Mouse (Mus musculus): ENCODE data around the gene Vasn.
"Not testable (repeated sequence)": the region's sequence is repeated elsewhere in the genome, so short reads cannot be mapped to it uniquely, and the experiment has no call there.

Gene Vasn

DNA sequence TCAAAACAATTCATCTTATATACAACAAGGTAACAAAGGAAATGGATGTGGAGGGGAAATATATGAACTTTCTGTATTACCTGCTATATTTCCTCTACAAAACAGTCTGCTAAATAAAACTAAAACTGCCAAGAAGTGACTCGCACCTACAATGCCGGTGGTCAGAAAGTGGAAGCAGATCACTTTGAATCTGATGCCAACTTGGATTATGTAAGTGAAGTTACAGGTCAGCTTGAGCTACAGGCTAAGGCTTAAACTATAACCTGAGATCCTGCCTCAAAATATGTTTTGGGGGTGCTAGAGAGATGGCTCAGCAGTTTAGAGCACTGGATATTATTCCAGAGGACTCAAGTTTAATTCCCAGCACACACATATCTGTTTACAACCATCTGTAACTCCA is 26.0 kb downstream of the Vasn start:
- DNase-seq (ENCODE audit: low spot score in 2 of 2) = no peak

DNA sequence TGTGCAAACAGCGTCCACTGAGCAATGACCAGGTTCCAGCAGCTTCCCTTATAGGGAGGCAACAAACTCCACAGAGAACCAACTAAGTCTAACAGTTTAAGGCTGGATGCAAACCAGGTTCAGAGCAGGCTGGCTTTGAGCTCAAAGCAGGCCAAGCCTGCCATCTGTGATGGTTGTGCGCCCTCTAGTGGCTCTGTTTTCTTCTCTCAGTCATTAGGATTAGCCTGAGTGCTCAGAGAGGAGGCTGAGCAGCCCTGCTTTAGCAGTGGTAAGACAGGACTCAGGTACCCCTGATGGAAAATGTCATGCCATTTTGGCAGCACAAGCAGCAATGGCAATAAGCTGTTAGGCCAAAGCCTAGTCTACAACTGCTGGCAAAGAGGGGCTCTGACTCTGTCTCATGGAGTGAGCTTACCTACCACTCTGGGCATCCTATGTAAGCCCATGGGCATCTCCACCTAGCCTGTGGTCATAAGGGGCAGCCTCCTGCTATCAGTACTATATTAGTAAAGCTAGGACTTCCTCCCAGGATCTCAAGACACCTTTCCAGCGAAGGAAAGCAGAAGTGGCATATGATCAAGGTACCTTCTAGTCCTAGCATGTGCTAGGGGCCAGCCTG is 27.6 kb downstream of the Vasn start:
- DNase-seq (ENCODE audit: low spot score in 2 of 2) = peak; percentile 68 to 83

DNA sequence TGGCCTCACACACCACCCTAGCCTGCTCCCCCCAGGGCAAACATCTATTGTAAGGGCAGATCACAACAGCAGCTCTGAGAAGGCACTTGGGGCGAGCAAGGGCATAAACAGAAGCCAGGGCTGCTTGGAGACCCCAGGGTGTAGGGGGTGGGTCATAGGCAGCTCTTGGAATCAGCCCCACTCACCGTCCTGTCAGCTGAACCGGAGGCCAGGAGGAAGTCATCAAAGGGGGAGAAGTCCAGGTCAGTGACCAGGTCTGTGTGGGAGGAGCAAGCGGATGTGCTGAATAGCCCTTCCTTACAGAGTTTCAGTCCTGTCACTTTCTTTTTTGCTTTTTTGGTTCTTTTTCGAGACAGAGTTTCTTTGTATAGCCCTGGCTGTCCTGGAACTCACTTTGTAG is 30.6 kb downstream of the Vasn start:
- DNase-seq (ENCODE audit: low spot score in 2 of 2) = no peak

DNA sequence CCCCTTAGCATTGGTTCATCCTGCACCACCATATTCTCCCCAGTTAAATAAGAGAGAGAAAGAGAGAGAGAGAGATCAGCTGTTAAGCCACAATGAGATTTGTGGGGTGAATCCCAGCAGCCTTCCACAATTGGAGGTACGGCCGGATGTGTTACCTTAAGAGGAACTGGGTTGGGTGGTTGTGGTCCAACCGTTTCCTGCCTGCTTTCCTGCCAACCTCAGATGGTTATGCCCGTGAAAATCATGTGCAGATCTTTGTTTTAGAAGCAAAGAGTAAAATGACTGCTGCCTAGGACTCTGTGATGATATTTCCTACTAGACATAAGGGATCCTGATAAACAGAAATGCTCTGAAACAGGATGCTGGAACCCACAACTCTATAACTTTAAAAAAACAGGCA is 34.4 kb downstream of the Vasn start:
- peak; percentile 70 to 73 for DNase-seq (ENCODE audit: low spot score in 2 of 2)

DNA sequence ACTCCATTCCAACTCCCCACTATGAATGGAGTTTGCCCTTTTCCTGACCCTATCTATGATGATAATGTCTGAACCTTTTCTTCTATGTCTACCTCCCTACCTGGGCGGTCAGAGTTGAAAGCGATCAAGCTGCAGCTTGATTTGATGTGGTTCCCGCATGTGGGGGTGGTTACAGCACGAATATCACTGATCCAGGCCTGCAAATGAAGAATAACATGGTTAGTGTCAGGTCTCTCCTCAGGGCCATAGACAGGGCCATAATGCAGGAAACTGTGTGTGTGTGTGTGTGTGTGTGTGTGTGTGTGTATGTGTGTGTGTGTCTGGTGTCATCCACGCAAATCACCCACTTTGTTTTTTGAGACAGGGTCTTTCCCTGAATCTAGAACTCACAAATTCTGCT is 37.1 kb downstream of the Vasn start:
- no peak for DNase-seq (ENCODE audit: low spot score in 2 of 2)

DNA sequence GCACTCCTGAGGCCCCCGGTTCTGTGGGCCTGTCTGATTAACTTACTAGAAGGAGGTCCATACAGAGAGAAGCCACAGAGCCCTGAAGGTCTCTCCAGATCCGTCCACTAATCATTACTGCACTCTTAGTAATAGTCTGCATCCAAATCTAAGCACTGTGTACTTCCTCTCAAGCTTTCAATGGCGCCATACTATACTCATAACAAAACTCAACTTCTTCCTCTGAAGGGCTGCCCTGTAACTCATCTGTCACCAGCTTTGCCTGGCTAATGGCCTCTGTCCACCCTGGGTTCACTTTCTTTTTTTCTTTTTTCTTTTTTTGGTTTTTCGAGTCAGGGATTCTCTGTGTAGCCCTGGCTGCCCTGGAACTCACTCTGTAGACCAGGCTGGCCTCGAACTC is 38.3 kb downstream of the Vasn start:
- no peak for DNase-seq (ENCODE audit: low spot score in 2 of 2)

DNA sequence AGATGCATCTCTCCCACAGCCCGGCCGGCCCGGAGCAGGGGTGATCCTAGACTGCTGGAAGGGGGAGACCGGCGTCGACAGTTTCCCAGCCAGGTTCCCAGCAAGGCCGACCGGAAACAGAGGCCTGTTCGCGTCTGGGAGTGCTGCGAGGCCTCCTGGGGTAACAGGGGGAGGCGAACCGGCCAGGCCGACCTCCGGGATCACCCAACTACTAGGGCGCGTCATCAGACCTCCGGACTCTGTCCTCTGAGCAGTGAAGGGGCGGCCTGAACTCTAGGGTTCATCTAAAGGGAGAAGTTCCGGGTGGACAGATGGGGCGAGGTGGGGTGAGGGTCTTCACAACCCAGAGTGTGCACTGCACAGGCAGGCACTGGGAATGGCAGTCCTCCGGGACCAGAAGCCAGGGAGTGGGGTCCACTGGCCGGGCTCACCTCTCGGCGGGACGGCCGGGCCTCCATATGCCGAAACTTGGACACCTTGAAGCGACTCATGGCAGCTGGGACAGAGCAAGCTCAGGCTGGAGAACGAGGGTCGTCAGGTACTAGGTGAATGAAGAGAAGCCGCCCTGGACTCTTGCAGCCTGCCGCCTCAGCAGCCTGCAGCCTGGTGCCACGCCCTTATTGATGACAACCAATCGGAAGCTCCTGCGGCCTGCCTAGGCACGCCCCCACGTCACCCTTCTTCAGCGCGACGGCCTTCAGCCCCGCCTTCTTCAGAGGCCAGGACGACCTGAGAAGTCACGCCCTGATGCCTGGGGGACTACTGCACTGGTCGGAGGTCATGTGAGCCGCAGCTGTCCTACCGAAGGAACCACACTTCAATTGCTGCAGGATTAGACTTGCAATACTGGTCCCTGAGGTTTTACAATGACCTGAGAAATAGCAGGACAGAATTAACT is 39.6 kb downstream of the Vasn start, which contains the start of gene Coro7:
Gene Coro7, minus strand, starts transcription at position 657 of the 898 bp plus-strand sequence.
- peak; percentile 91 to 93 for DNase-seq (ENCODE audit: low spot score in 2 of 2)

DNA sequence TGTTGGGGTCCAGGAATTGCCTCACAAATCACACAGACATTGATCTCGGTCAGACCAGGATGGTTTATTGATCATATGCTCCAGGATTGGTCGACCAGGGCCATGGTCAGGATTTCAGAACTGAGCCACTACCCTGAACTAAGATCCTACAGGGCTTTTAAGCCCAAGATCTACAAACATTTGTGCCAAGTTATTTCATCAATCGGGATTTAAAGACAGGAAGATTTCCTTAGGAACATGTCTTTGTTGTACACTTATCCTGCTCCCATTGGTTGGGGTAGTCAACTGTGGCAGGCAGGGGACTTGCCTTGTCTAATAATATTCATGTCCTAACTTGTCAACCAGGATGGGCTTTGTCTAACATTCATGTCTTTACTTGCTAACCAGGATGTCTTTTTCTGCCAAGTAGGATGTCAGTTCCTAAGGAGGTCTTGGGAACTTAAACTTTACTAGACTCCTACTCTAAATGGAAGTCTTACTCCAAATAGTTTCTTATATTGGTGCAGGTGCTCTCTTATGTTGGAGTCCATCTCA is 41.2 kb downstream of the Vasn start:
- not testable (repeated sequence) for DNase-seq (ENCODE audit: low spot score in 2 of 2)

DNA sequence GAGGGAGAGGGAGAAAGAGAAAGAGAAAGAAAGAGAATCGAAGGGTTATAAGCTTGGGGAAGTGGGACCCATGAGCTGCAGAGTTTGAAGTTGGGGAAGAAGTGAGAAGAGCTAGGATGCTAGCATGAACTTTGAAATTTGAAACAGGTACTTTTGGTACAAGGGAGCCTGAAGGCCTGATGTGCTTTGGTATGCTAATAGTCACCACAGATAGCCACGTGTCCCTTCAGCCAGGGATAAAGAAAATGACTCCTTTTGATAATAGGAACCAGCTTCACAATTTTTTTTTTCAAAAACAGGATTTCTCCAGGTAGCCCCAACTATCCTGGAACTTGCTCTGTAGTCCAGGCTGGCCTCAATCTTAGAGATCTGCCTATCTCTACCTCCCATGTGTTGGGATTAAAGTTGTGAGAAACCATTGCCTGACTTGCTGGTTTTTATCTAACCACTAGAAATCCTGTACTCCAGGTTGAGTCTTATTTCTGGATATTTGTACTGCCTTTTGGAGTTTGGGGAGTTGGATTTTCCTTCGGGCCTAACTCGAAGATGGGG is 43.0 kb downstream of the Vasn start:
- DNase-seq (ENCODE audit: low spot score in 2 of 2) = no peak

DNA sequence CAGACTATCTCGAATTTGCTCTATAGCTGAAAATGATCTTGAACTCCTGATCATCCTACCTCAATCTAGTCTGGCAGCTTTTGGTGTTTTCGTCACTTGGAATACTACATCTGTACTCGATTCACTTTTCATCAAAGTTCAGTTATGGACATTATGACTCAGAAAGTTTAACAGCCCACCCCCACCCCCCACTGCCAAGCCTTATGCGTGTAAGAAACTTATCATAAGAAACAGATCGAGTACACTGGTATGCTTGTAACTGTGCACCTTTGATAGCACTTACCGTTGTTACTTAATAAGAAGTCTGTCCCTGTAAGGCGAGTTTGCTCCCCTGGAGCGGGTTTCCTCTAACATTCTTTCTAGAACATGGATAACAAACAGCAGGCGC is 43.4 kb downstream of the Vasn start:
- no peak for DNase-seq (ENCODE audit: low spot score in 2 of 2)

DNA sequence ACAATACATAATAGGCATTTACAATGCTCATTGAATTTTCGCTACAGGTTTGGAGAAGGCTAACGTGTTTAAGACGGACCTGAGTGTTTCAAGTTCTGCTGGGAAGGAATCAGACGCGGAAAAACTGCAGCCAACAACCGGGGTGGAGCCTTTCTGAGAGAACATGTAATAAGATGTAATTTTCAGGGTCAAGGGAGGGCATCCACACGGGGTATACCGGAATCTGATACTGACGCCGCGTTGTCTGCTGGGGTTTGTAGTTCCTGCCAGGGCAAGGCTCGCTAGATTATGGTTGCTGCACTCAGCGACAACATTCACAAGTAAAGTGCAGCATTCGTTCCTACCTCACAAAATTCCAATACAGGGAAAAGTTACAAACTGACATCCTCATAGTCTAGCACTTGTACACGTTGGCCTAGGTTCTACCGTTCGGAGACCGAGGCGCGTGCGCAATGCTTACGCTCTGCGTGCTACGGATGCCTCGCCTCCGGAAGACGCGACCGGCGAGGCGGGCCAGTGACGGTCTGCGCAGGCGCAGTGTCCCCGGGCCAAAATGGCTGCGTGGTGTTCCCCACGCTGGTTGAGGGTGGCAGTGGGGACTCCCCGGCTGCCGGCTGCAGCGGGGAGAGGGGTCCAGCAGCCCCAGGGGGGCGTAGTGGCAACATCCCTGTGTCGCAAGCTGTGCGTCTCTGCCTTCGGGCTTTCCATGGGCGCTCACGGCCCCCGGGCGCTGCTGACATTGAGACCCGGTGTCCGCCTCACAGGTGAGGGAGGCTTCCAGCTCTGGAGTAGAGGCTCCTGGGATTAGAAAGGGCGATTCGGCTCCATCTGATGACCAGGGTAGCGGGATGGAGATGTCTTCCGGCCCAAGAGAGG is 44.1 kb downstream of the Vasn start:
- DNase-seq (ENCODE audit: low spot score in 2 of 2) = peak; percentile 94 to 96

DNA sequence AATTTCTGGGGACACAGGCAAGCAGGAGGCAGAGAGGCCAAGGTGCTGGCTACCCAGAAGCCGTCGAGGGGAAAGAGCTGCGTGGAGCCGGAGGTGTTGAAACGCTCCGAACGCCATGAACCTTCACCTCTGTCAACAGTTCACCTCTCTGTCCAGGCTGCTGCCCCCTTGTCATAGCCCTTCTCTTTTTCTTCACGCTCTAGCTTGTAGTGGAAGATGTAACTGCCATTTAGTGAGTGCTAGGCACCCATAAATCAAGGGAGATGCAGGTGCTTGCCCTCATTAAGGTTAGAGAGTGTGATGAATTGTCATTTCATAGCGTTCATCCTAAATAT is 44.7 kb downstream of the Vasn start:
- DNase-seq (ENCODE audit: low spot score in 2 of 2) = no peak

DNA sequence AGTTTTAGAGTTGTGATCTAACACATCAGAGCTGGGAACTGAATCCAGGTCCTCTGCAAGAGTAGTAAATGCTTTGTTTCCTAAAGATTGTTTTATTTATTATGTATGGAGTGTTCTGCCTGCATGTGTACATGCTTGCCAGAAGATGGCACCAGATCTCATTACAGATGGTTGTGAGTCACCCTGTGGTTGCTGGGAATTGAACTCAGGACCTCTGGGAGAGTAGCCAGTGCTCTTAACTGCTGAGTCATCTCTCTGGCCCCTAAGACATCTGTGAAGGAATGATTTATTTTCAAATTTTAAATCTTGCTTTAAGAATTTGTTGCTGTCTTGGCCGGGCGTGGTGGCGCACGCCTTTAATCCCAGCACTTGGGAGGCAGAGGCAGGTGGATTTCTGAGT is 49.6 kb downstream of the Vasn start:
- DNase-seq (ENCODE audit: low spot score in 2 of 2) = not testable (repeated sequence)

Data from natural killer cell, adult 2 months (primary cell).